Mouse (Mus musculus) heart, adult 2 months (tissue): ENCODE measurements around the gene Tub.

Experiments used
- CTCF ChIP-seq: fragments of 200-600 bp; IDR thresholded peaks from 2 replicates; pipeline ENCODE4 v1.8.1; 2022; ENCODE audit warnings: antibody characterized with exemption, mild to moderate bottlenecking, moderate library complexity
- EP300 ChIP-seq: fragments of 200-500 bp; IDR thresholded peaks from 2 replicates; pipeline ENCODE4 v1.6.1; 2011; ENCODE audit warnings: low read depth, low read length, control low read depth; ENCODE audit not compliant: insufficient read depth
- POLR2A ChIP-seq: fragments of 200-500 bp; IDR thresholded peaks from 2 replicates; pipeline ENCODE4 v1.6.1; 2011; ENCODE audit warnings: mild to moderate bottlenecking, low read depth, low read length, control low read depth; ENCODE audit not compliant: insufficient read depth

GRCm38 (mm10) chr7:108903969-108904368 is 46.2 kb upstream of the Tub start:
- TF ChIP-seq POLR2A (no peak), EP300 (no peak), CTCF (no peak)
